ENCODE assay signal across 22 mouse cellular contexts in genomic region chr11:50681940-50682339, GRCm38 (mm10).
A peak's percentile ranks its signal among the peaks of the same experiment; 100 is the strongest.
DNase-seq lines count a peak whose midpoint lies in the region; ATAC-seq and TF ChIP-seq lines count a peak whose summit lies in the region.
"Had no signal": no experiment of that assay in that cellular context is flagged by ENCODE, and none has a peak within 500 bp of the region (broad histone marks: within the 10 kb centered on the region; RNA-seq: fewer than 3 reads in every experiment).

No protein-coding gene starts in this region.

- H3K36me3 ChIP-seq in kidney, adult 2 months (ENCODE audit: control insufficient read depth, insufficient read depth, low read length) = no peaks in the 10 kb centered on the region
- H3K36me3 ChIP-seq: heart, embryonic 13.5 days; intestine, embryonic 15.5 days; limb, embryonic 10.5 days; liver, embryonic 15.5 days; lung, embryonic 15.5 days had no signal

- WGBS in kidney, adult 2 months = 73% methylated on average over 7 of the region's 7 CpGs

- DNase-seq in gastrocnemius, adult 18-20 months (ENCODE audit: low spot score) = peak; percentile 26
- no peak for DNase-seq in gastrocnemius, adult 8-10 months (ENCODE audit: low spot score in 2 of 2)
- peak; percentile 19 for DNase-seq in kidney, adult 2 months
- DNase-seq in kidney, adult 18-20 months = no peak
- DNase-seq in heart, postnatal 25 days (ENCODE audit: low spot score) = peak; percentile 50
- DNase-seq in urinary bladder, adult 2 months (ENCODE audit: low spot score) = no peak
- DNase-seq: adrenal gland, postnatal 25 days; cerebellum, adult 9-11 months; forebrain, postnatal 0 days; liver; midbrain, embryonic 14.5 days; thymus, adult 18-20 months; thymus, postnatal 36 days had no signal

- no peak for TF ChIP-seq CTCF in kidney, adult 2 months (conservative IDR thresholded peaks at IDR 0.05; ENCODE audit: insufficient read depth, insufficient read length, low read depth, low read length)
- TF ChIP-seq CTCF in embryonic fibroblast, embryonic 13.5 days (IDR thresholded peaks at IDR 0.05; ENCODE audit: borderline replicate concordance, insufficient read depth, low read length) = no peak

- intact Hi-C loops in heart, postnatal 25 days (cut with DNase I) = no loop called here

- H3K27ac ChIP-seq in kidney, adult 2 months (ENCODE audit: insufficient read depth, low read depth, low read length) = no peak overlapping the region
- peak overlapping the region; percentile 49 for H3K27ac ChIP-seq in embryonic fibroblast, embryonic 13.5 days (ENCODE audit: insufficient read depth, low read length)
- H3K27ac ChIP-seq: heart, embryonic 13.5 days; intestine, embryonic 15.5 days; limb, embryonic 10.5 days; liver, embryonic 15.5 days; lung, embryonic 15.5 days had no signal

- no peak overlapping the region for H3K4me3 ChIP-seq in kidney, adult 2 months (ENCODE audit: insufficient read depth, low read depth, low read length)
- H3K4me3 ChIP-seq in embryonic fibroblast, embryonic 13.5 days (ENCODE audit: insufficient read depth, low read length) = no peak overlapping the region
- H3K4me3 ChIP-seq: heart, embryonic 13.5 days; intestine, embryonic 15.5 days; limb, embryonic 10.5 days; liver, embryonic 15.5 days; lung, embryonic 15.5 days had no signal

- H3K4me1 ChIP-seq in kidney, adult 2 months (ENCODE audit: control insufficient read depth, insufficient read depth, low read length) = no peaks in the 10 kb centered on the region
- H3K4me1 ChIP-seq in embryonic fibroblast, embryonic 13.5 days (ENCODE audit: control insufficient read depth, insufficient read depth, low read length) = no peaks in the 10 kb centered on the region
- H3K4me1 ChIP-seq: heart, embryonic 13.5 days; intestine, embryonic 15.5 days; limb, embryonic 10.5 days; liver, embryonic 15.5 days; lung, embryonic 15.5 days had no signal

- no peak for TF ChIP-seq POLR2A in kidney, adult 2 months (IDR thresholded peaks at IDR 0.05; ENCODE audit: low read depth, low read length)
- no peak for TF ChIP-seq POLR2A in embryonic fibroblast, embryonic 13.5 days (IDR thresholded peaks at IDR 0.05; ENCODE audit: low read depth, low read length)

- ATAC-seq in erythroid progenitor cell, adult 5-6 weeks (replicated peaks; ENCODE audit: low FRiP score, poor library complexity, severe bottlenecking) = no peak
- ATAC-seq: CD4-positive, CD25-positive, alpha-beta regulatory T cell, adult 4 months; forebrain, postnatal 0 days; hindbrain, embryonic 16.5 days; intestine, embryonic 15.5 days had no signal

- H3K27me3 ChIP-seq in kidney, adult 2 months (replicated peaks; ENCODE audit: control insufficient read depth, insufficient read depth, low read length) = no peaks in the 10 kb centered on the region
- H3K27me3 ChIP-seq: heart, embryonic 13.5 days; intestine, embryonic 15.5 days; liver, embryonic 15.5 days; lung, embryonic 15.5 days had no signal

Comparison
In these comparisons a context has a peak if more than half of its experiments do, and no peak if none do; other contexts are left out.
1. DNase-seq: peak in gastrocnemius, adult 18-20 months (single experiment), kidney, adult 2 months (single experiment) and heart, postnatal 25 days (single experiment); none in gastrocnemius, adult 8-10 months (0 of 2), kidney, adult 18-20 months (single experiment) and urinary bladder, adult 2 months (single experiment).